Mouse (Mus musculus): ENCODE measurements at regions not wholly inside any gene's neighbourhood (a gene's known extent, or its start where the extent isn't known, plus 50 kb on each side); places are given as distances from the start of the nearest gene placed in this dataset.

DNA sequence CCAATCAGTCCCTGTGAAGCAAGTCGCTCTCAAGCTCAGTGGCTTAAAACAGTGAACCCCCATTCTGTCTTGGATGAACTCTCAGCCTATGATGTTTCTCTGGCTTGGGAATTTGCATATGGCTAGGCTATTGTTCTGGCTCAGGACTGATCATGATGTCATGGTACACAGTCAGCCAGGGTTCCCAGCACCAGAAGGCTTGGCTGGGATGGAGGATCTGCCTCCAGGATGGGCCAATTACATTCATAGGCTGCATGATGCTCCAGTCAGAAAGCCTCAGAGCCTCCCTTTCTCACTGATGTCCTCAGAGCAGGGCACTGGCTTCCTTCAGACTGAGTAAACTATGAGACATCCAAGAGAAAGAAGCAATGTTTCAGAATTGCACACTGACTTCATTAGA is 120.3 kb upstream of the Sh3bp4 start:
- TF ChIP-seq CTCF (IDR thresholded peaks at IDR 0.05; ENCODE audit: control insufficient read depth, insufficient read depth, insufficient read length) (no peak), USF1 (IDR thresholded peaks at IDR 0.05; ENCODE audit: low read depth) (no peak), MAX (IDR thresholded peaks at IDR 0.05) (no peak), CEBPB (IDR thresholded peaks at IDR 0.05; ENCODE audit: low read depth) (no peak)

Data from C2C12 (cell line).